ENCODE assay signal across 8 mouse cellular contexts in genomic region chr7:35584068-35584785, GRCm38 (mm10). TPM values are rescaled to one million over a fixed set of nuclear protein-coding genes. Genes with fewer than 3 reads are reported as not detected.
A peak's percentile ranks its signal among the peaks of the same experiment; 100 is the strongest.
DNase-seq lines count a peak whose midpoint lies in the region; ATAC-seq and TF ChIP-seq lines count a peak whose summit lies in the region.

No protein-coding gene starts in this region.

- H3K9ac ChIP-seq in liver, adult 2 months (ENCODE audit: low read depth, low read length): no peak overlapping the region; the same call in 1 of the 2 replicates
- H3K9ac ChIP-seq in intestine, postnatal 0 days (ENCODE audit: low read depth, low read length): no peak overlapping the region
- H3K9ac ChIP-seq in neural tube, embryonic 14.5 days (replicated peaks; ENCODE audit: low read depth, low read length): peak overlapping the region; percentile 44

- H3K4me2 ChIP-seq in intestine, postnatal 0 days (replicated peaks; ENCODE audit: low read depth): peak overlapping the region; percentile 98
- peak overlapping the region; percentile 100 for H3K4me2 ChIP-seq in neural tube, embryonic 14.5 days (ENCODE audit: low read depth, low read length)

- ATAC-seq in intestine, postnatal 0 days: no peak
- no peak for ATAC-seq in neural tube, embryonic 14.5 days (ENCODE audit: low read depth)
- no peak for ATAC-seq in activated CD4-positive, CD25-positive, alpha-beta regulatory T cell, adult 4 months
- ATAC-seq in monocyte, adult 5-6 weeks (replicated peaks; ENCODE audit: insufficient number of reproducible peaks, low FRiP score, low TSS enrichment, poor library complexity, severe bottlenecking): no peak

- no peak overlapping the region for H3K27ac ChIP-seq in liver, adult 2 months (replicated peaks; ENCODE audit: insufficient read depth, low read depth, low read length)
- no peak overlapping the region for H3K27ac ChIP-seq in embryonic fibroblast, embryonic 13.5 days (ENCODE audit: insufficient read depth, low read length)
- H3K27ac ChIP-seq in intestine, postnatal 0 days (ENCODE audit: low read depth, low read length): no peak overlapping the region
- H3K27ac ChIP-seq in neural tube, embryonic 14.5 days (ENCODE audit: low read depth, low read length): no peak overlapping the region

- peaks cover 11% of the 10 kb centered on the region; the same call in 1 of the 2 replicates for H3K27me3 ChIP-seq in liver, adult 2 months (ENCODE audit: control insufficient read depth, insufficient read depth, low read length)
- peaks cover 30% of the 10 kb centered on the region for H3K27me3 ChIP-seq in intestine, postnatal 0 days (replicated peaks; ENCODE audit: control insufficient read depth, insufficient read depth, low read length)
- peaks cover 19% of the 10 kb centered on the region for H3K27me3 ChIP-seq in neural tube, embryonic 14.5 days (ENCODE audit: control insufficient read depth, insufficient read depth, low read length)

- H3K79me2 ChIP-seq in liver, adult 2 months (ENCODE audit: control insufficient read depth, insufficient read depth, low read length): peaks cover 10% of the 10 kb centered on the region; the same call in 1 of the 2 replicates

- peaks cover 22% of the 10 kb centered on the region for H3K4me1 ChIP-seq in liver, adult 2 months (ENCODE audit: control insufficient read depth, insufficient read depth, low read length)
- H3K4me1 ChIP-seq in embryonic fibroblast, embryonic 13.5 days (ENCODE audit: control insufficient read depth, insufficient read depth, low read length): peaks cover 18% of the 10 kb centered on the region; the same call in 1 of the 2 replicates
- peaks cover 7% of the 10 kb centered on the region for H3K4me1 ChIP-seq in intestine, postnatal 0 days (replicated peaks; ENCODE audit: control insufficient read depth, insufficient read depth, low read length)
- peaks cover 21% of the 10 kb centered on the region for H3K4me1 ChIP-seq in neural tube, embryonic 14.5 days (ENCODE audit: control insufficient read depth, insufficient read depth, low read length)

- TF ChIP-seq POLR2A in liver, adult 2 months (IDR thresholded peaks at IDR 0.05; ENCODE audit: extremely low read depth, insufficient read depth, low read length): no peak
- no peak for TF ChIP-seq POLR2A in embryonic fibroblast, embryonic 13.5 days (IDR thresholded peaks at IDR 0.05; ENCODE audit: low read depth, low read length)

- peak overlapping the region; percentile 62; the same call in 1 of the 2 replicates for H3K4me3 ChIP-seq in liver, adult 2 months (ENCODE audit: insufficient read depth, low read depth, low read length)
- peak overlapping the region; percentile 69 for H3K4me3 ChIP-seq in embryonic fibroblast, embryonic 13.5 days (ENCODE audit: insufficient read depth, low read length)
- peak overlapping the region; percentile 78 for H3K4me3 ChIP-seq in intestine, postnatal 0 days (ENCODE audit: low read depth, low read length)
- peak overlapping the region; percentile 94 for H3K4me3 ChIP-seq in neural tube, embryonic 14.5 days (ENCODE audit: low read depth, low read length)

- no peaks in the 10 kb centered on the region for H3K9me3 ChIP-seq in intestine, postnatal 0 days (ENCODE audit: control insufficient read depth)
- no peaks in the 10 kb centered on the region for H3K9me3 ChIP-seq in neural tube, embryonic 14.5 days (ENCODE audit: control insufficient read depth, low read length)

- 10% methylated on average over 36 of the region's 36 CpGs for WGBS in liver, adult 2 months
- 6% methylated on average over 36 of the region's 36 CpGs for WGBS in intestine, postnatal 0 days
- WGBS in neural tube, embryonic 14.5 days: 4% methylated on average over 36 of the region's 36 CpGs

- H3K36me3 ChIP-seq in liver, adult 2 months (ENCODE audit: control insufficient read depth, insufficient read depth, low read length): no peaks in the 10 kb centered on the region
- no peaks in the 10 kb centered on the region for H3K36me3 ChIP-seq in intestine, postnatal 0 days (ENCODE audit: control insufficient read depth, insufficient read depth)
- H3K36me3 ChIP-seq in neural tube, embryonic 14.5 days (ENCODE audit: control insufficient read depth, insufficient read depth, low read length): no peaks in the 10 kb centered on the region

- TF ChIP-seq CTCF in liver, adult 2 months (IDR thresholded peaks at IDR 0.05; ENCODE audit: low read depth, low read length): no peak
- TF ChIP-seq CTCF in embryonic fibroblast, embryonic 13.5 days (IDR thresholded peaks at IDR 0.05; ENCODE audit: borderline replicate concordance, insufficient read depth, low read length): no peak
- no peak for TF ChIP-seq CTCF in intestine, postnatal 0 days (IDR thresholded peaks at IDR 0.05; ENCODE audit: low read depth)

- no peak for DNase-seq in liver, adult 2 months (ENCODE audit: extremely low read depth, low read depth, low spot score)
- DNase-seq in liver: no peak
- DNase-seq in right cerebral cortex, postnatal 10 days (ENCODE audit: low spot score in 2 of 2): no peak

RNA-seq across cellular contexts. Expression of gene Rgs9bp, which starts 1.2 kb away (rescaled TPM):
- under 0.01 TPM in 2 replicates for total RNA-seq in liver, adult 2 months (2014; rRNA removed)
- polyA plus RNA-seq in liver, adult 2 months (2012; rRNA removed): not detected in 2 replicates
- polyA plus RNA-seq in embryonic fibroblast, embryonic 13.5 days (2011; ENCODE audit: insufficient read length, low read depth, missing spikeins): 0.20 and 0.33 TPM in 2 replicates
- polyA plus RNA-seq in intestine, postnatal 0 days (2015; fragmentation: Nextera tagmentation; extraction: Ambion mirVana): 0.03 TPM in 2 replicates
- 0.08 and 0.30 TPM in 2 replicates for polyA plus RNA-seq in neural tube, embryonic 14.5 days (2014; fragmentation: Nextera tagmentation; extraction: Ambion mirVana)
- under 1 TPM in 1 of 2 experiments, not detected in 1; 0.08 TPM for polyA plus RNA-seq in activated CD4-positive, CD25-positive, alpha-beta regulatory T cell, adult 4 months (2017; shearing (Covaris generic))
- 0.10 to 0.21 TPM in 2 of 3 replicates, not detected in the other for total RNA-seq in monocyte, adult 5-6 weeks (2017)

RNA-seq across cellular contexts. Expression of gene Ankrd27, which starts 1.8 kb away (rescaled TPM):
- 15.5 and 19.7 TPM in 2 replicates for total RNA-seq in liver, adult 2 months (2014; rRNA removed)
- polyA plus RNA-seq in liver, adult 2 months (2012; rRNA removed): 12.9 and 14.6 TPM in 2 replicates
- 51.0 and 65.3 TPM in 2 replicates for polyA plus RNA-seq in embryonic fibroblast, embryonic 13.5 days (2011; ENCODE audit: insufficient read length, low read depth, missing spikeins)
- polyA plus RNA-seq in intestine, postnatal 0 days (2015; fragmentation: Nextera tagmentation; extraction: Ambion mirVana): 10.0 and 11.1 TPM in 2 replicates
- polyA plus RNA-seq in neural tube, embryonic 14.5 days (2014; fragmentation: Nextera tagmentation; extraction: Ambion mirVana): 18.5 TPM in 2 replicates
- 10 to 100 TPM; 36.5 to 46.8 TPM for polyA plus RNA-seq in activated CD4-positive, CD25-positive, alpha-beta regulatory T cell, adult 4 months (2017; shearing (Covaris generic))
- total RNA-seq in monocyte, adult 5-6 weeks (2017): 22.5 to 37.8 TPM (median 27.3 TPM) in 3 replicates

RNA-seq across cellular contexts. Expression of gene Nudt19, which starts 28.1 kb away (rescaled TPM):
- 52.3 and 66.0 TPM in 2 replicates for total RNA-seq in liver, adult 2 months (2014; rRNA removed)
- polyA plus RNA-seq in liver, adult 2 months (2012; rRNA removed): 42.7 and 51.1 TPM in 2 replicates
- polyA plus RNA-seq in embryonic fibroblast, embryonic 13.5 days (2011; ENCODE audit: insufficient read length, low read depth, missing spikeins): 35.6 and 53.6 TPM in 2 replicates
- 81.1 and 87.4 TPM in 2 replicates for polyA plus RNA-seq in intestine, postnatal 0 days (2015; fragmentation: Nextera tagmentation; extraction: Ambion mirVana)
- polyA plus RNA-seq in neural tube, embryonic 14.5 days (2014; fragmentation: Nextera tagmentation; extraction: Ambion mirVana): 107 and 137 TPM in 2 replicates
- 10 to 100 TPM; 49.0 to 58.6 TPM for polyA plus RNA-seq in activated CD4-positive, CD25-positive, alpha-beta regulatory T cell, adult 4 months (2017; shearing (Covaris generic))
- total RNA-seq in monocyte, adult 5-6 weeks (2017): 15.7 to 30.9 TPM (median 21.0 TPM) in 3 replicates

RNA-seq across cellular contexts. Expression of gene Tdrd12, which starts 46.7 kb away (rescaled TPM):
- total RNA-seq in liver, adult 2 months (2014; rRNA removed): under 0.01 TPM in 1 of 2 replicates, not detected in the other
- polyA plus RNA-seq in liver, adult 2 months (2012; rRNA removed): not detected in 2 replicates
- not detected in 2 replicates for polyA plus RNA-seq in embryonic fibroblast, embryonic 13.5 days (2011; ENCODE audit: insufficient read length, low read depth, missing spikeins)
- polyA plus RNA-seq in intestine, postnatal 0 days (2015; fragmentation: Nextera tagmentation; extraction: Ambion mirVana): 1.5 and 2.0 TPM in 2 replicates
- polyA plus RNA-seq in neural tube, embryonic 14.5 days (2014; fragmentation: Nextera tagmentation; extraction: Ambion mirVana): 0.50 and 1.1 TPM in 2 replicates
- not detected for polyA plus RNA-seq in activated CD4-positive, CD25-positive, alpha-beta regulatory T cell, adult 4 months (2017; shearing (Covaris generic))
- total RNA-seq in monocyte, adult 5-6 weeks (2017): not detected in 3 replicates
